Mouse (Mus musculus) WW6 (cell line): ENCODE results near the gene Fam120a.

ENCODE experiments used
- DNase-seq: peaks from one replicate; pipeline ENCODE4 v3.0.0-alpha.2; 2013; ENCODE audit warnings: low read depth, low spot score

The Fam120a gene

DNA sequence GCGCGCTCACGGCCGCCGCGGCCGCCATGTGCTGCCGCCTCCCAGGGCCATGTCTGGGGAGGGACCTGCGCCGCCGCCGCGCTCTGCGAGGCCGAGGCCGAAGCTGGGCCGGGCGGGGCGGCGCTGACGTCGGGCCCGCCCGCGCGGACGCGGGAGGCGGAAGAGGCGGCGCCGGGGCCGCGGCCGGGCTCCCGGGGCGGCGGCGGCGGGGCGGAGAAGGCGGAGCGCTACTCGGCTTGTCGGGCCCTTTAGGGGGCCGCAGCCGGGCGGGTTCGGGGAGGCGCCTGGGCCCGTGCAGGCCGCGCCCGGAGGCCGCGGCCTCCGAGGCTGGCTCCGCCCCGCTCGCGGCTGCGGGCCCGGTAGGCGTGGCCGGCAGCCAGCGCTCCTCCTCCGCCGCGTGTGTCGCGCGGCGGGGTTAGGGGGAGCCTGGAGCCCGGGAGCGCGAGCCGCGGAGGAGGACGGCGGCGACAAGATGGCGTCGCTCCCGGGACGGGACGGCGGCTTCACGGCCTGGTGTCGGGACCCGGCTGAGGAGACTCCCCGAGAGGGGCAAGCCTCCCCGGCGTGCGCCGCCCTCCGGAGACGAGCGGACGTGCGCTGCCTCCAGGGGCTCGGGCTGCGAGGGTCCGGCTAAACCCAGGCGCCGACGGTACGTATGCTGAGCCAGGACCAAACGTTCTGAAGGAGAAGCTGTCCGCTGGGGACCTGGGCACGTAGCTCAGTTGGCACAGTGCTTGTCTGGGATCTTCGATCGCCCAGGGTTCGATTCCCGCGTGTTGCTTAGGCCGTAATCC is at the start of gene Fam120a:
Gene Fam120a (minus strand): TSS at position 62 of the 794 bp plus-strand sequence.
- DNase-seq: peak; percentile 48

DNA sequence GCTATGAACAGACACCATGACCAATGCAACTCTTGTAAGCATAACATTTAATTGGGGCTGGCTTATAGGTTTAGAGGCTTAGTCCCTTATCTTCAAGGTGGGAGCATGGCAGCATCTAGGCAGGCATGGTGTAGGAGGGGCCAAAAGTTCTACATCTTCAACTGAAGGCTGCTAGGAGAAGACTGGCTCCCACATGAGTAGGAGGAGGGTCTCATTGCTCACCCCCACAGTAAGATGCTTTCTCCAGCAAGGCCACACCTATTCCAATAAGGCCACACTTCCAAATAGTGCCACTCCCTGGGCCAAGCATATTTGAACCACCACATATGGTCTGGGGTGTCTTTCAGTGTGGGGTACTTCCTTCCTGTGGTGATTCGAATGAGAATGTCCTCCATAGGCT is 49.6 kb upstream of the Fam120a start:
- DNase-seq: no peak

GRCm38 (mm10) chr13:49016311-49016761 is 48.5 kb upstream of the Fam120a start:
- DNase-seq: no peak

GRCm38 (mm10) chr13:49015366-49016306 is 47.8 kb upstream of the Fam120a start:
- DNase-seq: peak; percentile 70

DNA sequence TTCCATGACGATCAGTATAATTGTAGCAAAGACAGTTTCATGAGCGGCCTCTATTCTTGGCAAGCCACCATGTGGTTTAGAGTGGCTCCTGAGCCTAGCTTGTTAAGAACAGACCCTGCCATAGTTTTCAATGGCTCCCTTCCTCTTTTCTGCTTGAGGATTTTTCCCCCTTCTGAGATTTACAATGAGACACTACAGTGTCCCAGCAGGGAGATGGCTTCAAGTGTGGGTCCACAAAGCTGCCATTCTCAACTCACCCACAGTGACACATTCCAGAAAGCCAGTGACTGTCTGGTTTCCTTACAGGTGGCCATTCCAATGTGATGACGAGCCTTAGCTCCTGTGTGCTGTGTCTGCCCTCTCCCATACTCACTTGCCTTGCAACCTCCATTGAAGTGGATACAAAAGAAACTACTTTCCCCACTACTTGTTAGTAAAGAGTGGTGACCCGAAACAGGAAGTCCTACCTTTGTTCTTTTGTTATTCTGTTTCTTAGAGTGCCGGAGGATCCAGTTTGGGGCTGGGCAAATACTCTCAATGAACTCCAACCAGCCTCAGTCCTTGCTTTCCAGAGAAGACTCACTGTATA is 45.5 kb upstream of the Fam120a start:
- DNase-seq: peak; percentile 47

DNA sequence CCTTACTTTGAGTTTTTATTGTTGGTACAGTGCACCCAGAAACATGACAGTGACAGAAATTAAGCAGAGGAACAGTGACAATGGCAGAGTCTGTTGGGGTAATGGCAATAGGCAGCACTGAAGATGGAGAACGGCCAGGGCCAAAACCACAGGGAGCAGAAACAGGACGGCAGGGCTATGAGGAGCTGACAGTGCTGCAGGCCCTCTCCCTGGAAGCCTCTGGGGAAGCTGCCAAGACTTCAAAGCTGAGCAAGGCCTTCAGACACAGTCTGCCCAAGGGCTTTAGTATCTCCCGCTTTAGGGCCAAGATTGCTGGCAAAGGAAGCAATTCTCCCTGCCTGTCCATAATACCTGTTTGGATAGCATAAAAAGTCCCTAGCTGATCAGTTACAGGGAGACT is 33.9 kb upstream of the Fam120a start:
- DNase-seq: no peak

GRCm38 (mm10) chr13:48998591-48998990 is 30.8 kb upstream of the Fam120a start:
- DNase-seq: peak; percentile 67

DNA sequence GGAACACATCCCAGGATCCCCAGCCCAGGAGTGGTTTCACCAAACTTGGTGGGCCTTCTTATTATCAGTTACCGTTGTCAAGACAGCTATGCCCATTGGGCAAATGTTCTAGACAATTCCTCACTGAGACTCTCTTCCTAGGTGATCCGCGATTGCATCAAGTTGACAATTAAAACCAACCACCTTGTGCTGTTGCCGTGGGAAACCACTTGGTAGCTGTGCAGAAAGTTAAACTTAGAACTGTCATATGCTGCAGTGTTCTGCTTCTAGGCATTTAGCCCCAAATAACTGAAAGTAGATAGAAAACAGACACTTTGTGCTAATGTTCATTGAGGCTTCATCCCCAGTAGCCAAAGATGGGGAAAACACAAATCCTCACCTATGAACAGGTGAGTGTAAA is 28.9 kb upstream of the Fam120a start:
- DNase-seq: no peak

DNA sequence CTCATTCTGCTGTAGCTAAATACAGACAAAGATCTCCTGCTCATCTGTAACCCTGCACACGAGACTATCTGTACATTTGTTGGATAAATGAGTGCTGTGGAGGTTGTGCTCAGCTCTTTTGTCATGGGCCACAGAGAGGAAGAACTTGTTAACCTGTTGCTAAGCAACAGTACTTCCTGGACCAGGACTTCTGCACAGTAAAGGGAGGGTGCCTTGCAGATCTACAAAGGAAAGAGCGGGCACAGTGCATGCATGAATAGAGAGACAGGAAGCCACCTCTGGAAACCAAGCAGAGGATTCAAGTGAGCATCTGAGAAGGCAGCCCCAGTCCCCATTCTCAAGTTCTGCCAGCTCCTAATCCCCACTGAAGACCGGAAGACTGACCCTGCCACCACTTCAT is 27.1 kb upstream of the Fam120a start:
- DNase-seq: no peak

DNA sequence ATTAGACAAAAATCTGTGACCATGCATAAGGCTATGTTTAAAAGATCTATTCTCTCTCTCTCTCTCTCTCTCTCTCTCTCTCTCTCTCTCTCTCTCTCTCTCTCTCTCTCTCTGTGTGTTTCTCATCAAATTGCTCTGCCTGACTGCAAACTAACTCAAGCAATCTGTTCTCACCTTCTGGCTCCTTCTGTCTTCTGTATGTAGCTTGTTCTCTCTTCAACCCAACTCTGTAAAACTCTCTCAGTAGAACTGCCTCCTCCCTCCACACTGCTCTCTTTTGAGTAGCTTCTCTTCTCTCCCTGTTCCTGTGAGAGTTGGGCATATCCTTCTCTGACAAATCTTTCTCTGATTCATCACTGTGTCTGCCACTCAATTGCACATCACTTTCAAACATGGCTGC is 25.1 kb upstream of the Fam120a start:
- DNase-seq: no peak

DNA sequence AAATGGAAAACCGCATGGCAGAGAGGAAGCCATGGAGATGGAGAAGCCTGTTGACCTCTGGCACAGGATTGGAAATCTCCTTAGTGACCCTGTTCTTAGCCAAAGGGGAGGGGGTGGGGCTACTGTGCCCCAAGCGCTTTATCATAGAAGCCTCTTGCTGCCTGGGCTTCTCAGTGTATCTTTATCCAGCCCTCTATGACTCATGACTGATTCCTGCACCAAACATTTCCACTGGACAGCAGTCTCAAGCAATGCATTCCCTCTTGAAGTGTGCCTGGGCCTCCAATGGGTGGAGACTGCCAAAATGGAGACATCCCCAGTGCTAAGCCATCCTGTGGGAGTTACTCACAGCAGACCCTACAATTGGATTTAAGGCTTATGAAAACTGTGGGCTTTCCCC is 22.3 kb upstream of the Fam120a start:
- DNase-seq: no peak

GRCm38 (mm10) chr13:48982482-48983098 is 14.8 kb upstream of the Fam120a start:
- no peak for DNase-seq

DNA sequence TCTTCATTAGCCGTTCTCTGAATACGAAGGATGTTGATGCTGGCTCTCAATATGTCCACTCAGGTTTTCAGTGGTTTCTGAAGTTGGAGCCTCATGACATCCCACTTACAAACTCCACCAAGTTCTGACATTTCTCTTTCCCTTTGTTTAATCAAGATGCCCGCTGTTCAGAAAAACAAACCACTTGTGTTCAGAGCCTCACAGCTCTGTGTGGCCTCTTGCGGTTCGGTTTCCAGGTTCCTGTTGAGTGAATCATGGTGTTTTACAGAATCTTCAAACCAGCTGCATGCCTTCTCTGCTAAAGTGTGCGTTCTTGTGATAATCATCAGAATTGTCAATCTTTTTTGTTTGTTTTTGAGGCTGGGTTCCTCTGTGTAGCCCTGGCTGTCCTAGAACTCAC is 11.3 kb upstream of the Fam120a start:
- no peak for DNase-seq

GRCm38 (mm10) chr13:48977858-48978257 is 10.0 kb upstream of the Fam120a start:
- DNase-seq: no peak

- no peak for DNase-seq
Observed at GRCm38 (mm10) chr13:48974699-48975098, 6.9 kb upstream of the Fam120a start.

DNA sequence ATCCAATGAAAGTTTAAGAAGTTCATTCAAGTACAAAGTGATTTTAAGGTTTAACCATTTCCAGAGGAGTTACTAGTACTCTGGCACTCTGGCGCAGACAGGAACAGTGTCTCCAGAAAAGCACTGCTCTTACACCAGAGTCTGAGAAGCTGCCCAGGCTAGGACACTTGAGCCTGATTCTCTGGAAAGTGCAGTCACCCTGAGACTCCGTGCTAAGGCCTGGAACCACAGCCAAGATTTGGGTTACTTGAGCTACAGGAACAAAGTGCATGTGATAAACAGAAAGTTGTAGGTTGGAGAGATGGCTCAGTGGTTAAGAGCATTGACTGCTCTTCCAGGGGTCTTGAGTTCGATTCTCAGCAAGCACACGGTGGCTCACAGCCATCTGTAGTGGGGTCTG is 6.4 kb upstream of the Fam120a start:
- no peak for DNase-seq

GRCm38 (mm10) chr13:48973231-48973630 is 5.4 kb upstream of the Fam120a start:
- DNase-seq: no peak

DNA sequence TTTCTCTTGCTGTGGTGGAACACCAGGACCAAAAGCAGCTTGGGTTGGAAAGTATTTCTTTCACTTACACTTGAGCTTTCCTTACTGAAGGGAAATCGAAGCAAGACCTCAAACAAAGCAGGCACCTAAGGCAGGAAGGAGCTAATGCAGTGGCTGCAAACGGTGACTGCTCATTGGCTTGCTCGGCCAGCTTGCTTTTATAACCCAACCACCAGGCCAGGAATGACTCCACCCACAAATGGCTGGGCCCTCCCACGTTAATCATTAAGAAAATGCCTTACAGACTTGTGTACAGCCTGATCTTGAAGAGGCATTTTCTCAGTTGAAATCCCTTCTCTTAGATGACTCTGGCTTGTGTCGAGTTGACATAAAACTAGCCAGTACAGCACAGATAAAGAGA is 3.2 kb upstream of the Fam120a start:
- DNase-seq: peak; percentile 39

DNA sequence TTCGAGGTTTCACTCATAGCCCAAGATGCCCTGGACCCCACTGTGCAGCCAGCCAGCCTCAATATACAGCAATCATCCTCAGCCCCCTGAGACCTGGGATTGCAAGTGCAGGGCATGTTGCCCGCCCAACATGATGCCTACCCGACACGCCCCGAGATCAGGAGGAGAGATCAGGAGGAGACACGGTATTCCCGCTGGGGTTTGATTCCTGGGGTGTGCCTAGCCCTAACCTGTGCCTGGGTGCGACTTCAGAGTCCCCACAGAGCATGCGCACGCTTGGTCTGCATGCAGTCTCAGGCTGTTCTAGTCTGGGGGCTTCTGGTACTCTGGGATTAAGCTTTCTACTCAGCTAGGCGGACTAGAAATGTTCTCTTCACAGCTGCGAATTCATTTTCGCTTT is 2.7 kb upstream of the Fam120a start:
- DNase-seq: peak; percentile 63

DNA sequence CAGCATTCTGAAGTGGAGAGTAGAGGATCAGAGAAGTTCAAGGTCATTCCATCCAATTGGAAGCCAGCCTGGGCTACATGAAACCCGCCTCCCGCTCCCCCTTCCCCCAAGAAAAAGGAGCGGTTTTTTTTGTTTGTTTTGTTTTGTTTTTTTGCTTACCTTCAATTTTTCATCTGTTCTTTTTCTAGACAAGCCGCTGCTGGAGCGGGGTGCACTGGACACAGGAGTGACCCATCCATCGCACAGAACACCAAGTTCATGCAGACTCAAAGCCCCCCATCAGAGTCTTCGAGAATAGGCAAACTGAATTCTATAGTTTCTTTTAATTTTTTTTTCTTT is 902 bp upstream of the Fam120a start:
- no peak for DNase-seq

GRCm38 (mm10) chr13:48966851-48967821 is 681 bp downstream of the Fam120a start:
- DNase-seq: no peak
